Mouse (Mus musculus) brain, embryonic 14.5 days (tissue): ENCODE measurements around the gene Susd6.

Experiments used
- CTCF ChIP-seq: fragments of 200-500 bp; IDR thresholded peaks from 2 replicates; pipeline ENCODE4 v1.5.1; 2012; ENCODE audit warnings: inconsistent platforms, mild to moderate bottlenecking, moderate library complexity, borderline replicate concordance; ENCODE audit not compliant: insufficient read depth, insufficient read length; ENCODE audit errors: extremely low read depth
- POLR2A ChIP-seq: fragments of 200-500 bp; IDR thresholded peaks from 2 replicates; pipeline ENCODE4 v1.6.1; 2012; ENCODE audit warnings: mild to moderate bottlenecking, inconsistent platforms, borderline replicate concordance; ENCODE audit not compliant: poor library complexity, insufficient read depth, insufficient read length, severe bottlenecking; ENCODE audit errors: extremely low read depth

DNA sequence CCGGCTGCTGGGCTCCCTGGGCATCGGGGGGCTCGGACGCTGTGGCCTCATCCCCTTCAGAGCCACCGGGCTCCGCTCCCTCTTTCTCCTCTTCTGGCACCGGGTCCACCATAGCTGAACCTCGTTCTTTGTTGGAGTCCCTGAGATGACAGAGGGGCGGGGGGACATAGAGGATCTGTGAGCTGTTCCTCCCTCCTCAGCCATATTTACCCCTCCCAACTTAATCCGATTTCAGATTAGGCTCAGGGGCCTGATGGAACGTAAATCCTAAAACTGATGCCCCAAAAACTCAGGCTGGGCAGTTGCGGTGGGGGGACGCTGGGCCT, 31.0 kb upstream of the Susd6 start:
- TF ChIP-seq CTCF (no peak), POLR2A (no peak)
